Mouse (Mus musculus) ES-E14 (cell line): Measurements from ENCODE around the gene 2310009B15Rik. TPM values are rescaled to one million over a fixed set of nuclear protein-coding genes. Genes with fewer than 3 reads are reported as not detected.

Experiments used
- DNase-seq: peaks from one replicate; pipeline ENCODE4 v3.0.0-alpha.2; 2013; ENCODE audit warnings: low read depth, low spot score
- H3K27ac ChIP-seq: 2 replicates; pipeline ENCODE4 v1.5.1; 2012; ENCODE audit warnings: low read depth, mild to moderate bottlenecking, low read length, moderate library complexity, mixed read lengths; ENCODE audit not compliant: poor library complexity, insufficient read depth, severe bottlenecking
- H3K36me3 ChIP-seq: 2 replicates; pipeline ENCODE4 v1.6.1; 2012; ENCODE audit warnings: mild to moderate bottlenecking, low read length, moderate library complexity, mixed read lengths; ENCODE audit not compliant: control insufficient read depth, poor library complexity, insufficient read depth, severe bottlenecking
- H3K4me1 ChIP-seq, 2 experiments: fragments of 150-350 bp in 1 of 2; sonication (generic) in 1 of 2; 2 replicates each; pipeline ENCODE4 v1.6.1; 2012; ENCODE audit warnings: low read length in 2 of 2, mild to moderate bottlenecking in 1 of 2, mixed read lengths in 1 of 2; ENCODE audit not compliant: control insufficient read depth in 2 of 2, insufficient read depth in 2 of 2, poor library complexity in 1 of 2
- H3K4me3 ChIP-seq, 2 experiments: fragments of 150-350 bp in 1 of 2; sonication (generic) in 1 of 2; 2 replicates each; pipeline ENCODE4 v1.5.1; 2012; ENCODE audit warnings: low read length in 2 of 2, low read depth in 1 of 2, mild to moderate bottlenecking in 1 of 2, mixed read lengths in 1 of 2; ENCODE audit not compliant: insufficient read depth in 1 of 2, poor library complexity in 1 of 2, severe bottlenecking in 1 of 2
- H3K9ac ChIP-seq: 2 replicates; pipeline ENCODE4 v1.6.1; 2012; ENCODE audit warnings: low read depth, mild to moderate bottlenecking, low read length, mixed read lengths; ENCODE audit not compliant: poor library complexity, insufficient read depth, severe bottlenecking
- H3K9me3 ChIP-seq: fragments of 150-350 bp; sonication (generic); 2 replicates; pipeline ENCODE4 v1.6.1; 2012; ENCODE audit warnings: low read depth, mild to moderate bottlenecking, low read length; ENCODE audit not compliant: control insufficient read depth, insufficient read depth
- CHD2 ChIP-seq: IDR thresholded peaks from 2 replicates; pipeline ENCODE4 v1.6.1; 2014; ENCODE audit warnings: mild to moderate bottlenecking, low read depth, low read length, inconsistent platforms
- HCFC1 ChIP-seq: IDR thresholded peaks from 2 replicates; pipeline ENCODE4 v1.6.1; 2012; ENCODE audit warnings: low read length, inconsistent platforms, borderline replicate concordance; ENCODE audit not compliant: insufficient read depth
- MAFK ChIP-seq: IDR thresholded peaks from 2 replicates; pipeline ENCODE4 v1.6.1; 2014; ENCODE audit warnings: mild to moderate bottlenecking, low read depth, low read length, inconsistent platforms; ENCODE audit not compliant: insufficient read depth
- ZC3H11A ChIP-seq: IDR thresholded peaks from 2 replicates; pipeline ENCODE4 v1.6.1; 2012; ENCODE audit warnings: low read depth, mild to moderate bottlenecking, inconsistent platforms, low read length, borderline replicate concordance
- ZNF384 ChIP-seq: IDR thresholded peaks from 2 replicates; pipeline ENCODE4 v1.6.1; 2012; ENCODE audit warnings: low read depth, low read length, inconsistent platforms
- in situ Hi-C, 2 experiments: fragments of 600-800 bp; cut with MboI; formaldehyde crosslinking; loops; one replicate each; pipeline ENCODE4 v1.15.1; 2025; ENCODE audit warnings: low sequenced_read_pairs in 2 of 2, inconsistent platforms in 1 of 2; ENCODE audit not compliant: unreplicated experiment in 2 of 2
- total RNA-seq: library from RNA; depleted of rRNA; stranded (reverse); fragments of 300-350 nt; gene quantifications from 2 replicates; pipeline ENCODE4 v1.2.3, GENCODE M21; 2012

2310009B15Rik gene
- total RNA-seq, 1 experiment: 20.0 TPM

GRCm38 (mm10) chr1:138901431-138902117, 44.9 kb upstream of the 2310009B15Rik start:
- in situ Hi-C loops: no loop called here

GRCm38 (mm10) chr1:138896088-138896487, 39.4 kb upstream of the 2310009B15Rik start:
- no peak overlapping the region for H3K9ac ChIP-seq
- TF ChIP-seq ZC3H11A (no peak), ZNF384 (no peak), CHD2 (no peak), HCFC1 (no peak), MAFK (no peak)
- no peak overlapping the region for H3K27ac ChIP-seq
- no peak overlapping the region for H3K4me3 ChIP-seq
- in situ Hi-C loops: no loop called here
- H3K4me1 ChIP-seq: no peaks in the 10 kb centered on the region
- no peak for DNase-seq
- H3K36me3 ChIP-seq: no peaks in the 10 kb centered on the region
- no peaks in the 10 kb centered on the region for H3K9me3 ChIP-seq

More at GRCm38 (mm10) chr1:138901431-138902117, 44.9 kb upstream of the 2310009B15Rik start:
- TF ChIP-seq CHD2 (no peak), ZNF384 (no peak), ZC3H11A (no peak), MAFK (no peak), HCFC1 (no peak)
- H3K9ac ChIP-seq: no peak overlapping the region
- H3K4me1 ChIP-seq: peaks cover 2% of the 10 kb centered on the region in 2 experiments; a peak in 2 of 4 replicates
- no peaks in the 10 kb centered on the region for H3K9me3 ChIP-seq
- H3K36me3 ChIP-seq: no peaks in the 10 kb centered on the region; the same call in 1 of the 2 replicates
- no peak overlapping the region; the same call in 1 of the 2 replicates for H3K27ac ChIP-seq
- DNase-seq: no peak
- H3K4me3 ChIP-seq: no peak overlapping the region

GRCm38 (mm10) chr1:138877470-138878254, 21.0 kb upstream of the 2310009B15Rik start:
- TF ChIP-seq HCFC1 (no peak), ZNF384 (no peak), ZC3H11A (no peak), MAFK (no peak), CHD2 (no peak)
- in situ Hi-C loops: no loop called here
- H3K27ac ChIP-seq: no peak overlapping the region
- H3K9me3 ChIP-seq: no peaks in the 10 kb centered on the region
- H3K4me1 ChIP-seq: no peaks in the 10 kb centered on the region
- no peak overlapping the region for H3K4me3 ChIP-seq
- H3K9ac ChIP-seq: no peak overlapping the region
- no peaks in the 10 kb centered on the region for H3K36me3 ChIP-seq
- no peak for DNase-seq

GRCm38 (mm10) chr1:138876371-138877045, 19.9 kb upstream of the 2310009B15Rik start:
- TF ChIP-seq ZNF384 (no peak), CHD2 (no peak), MAFK (no peak), HCFC1 (no peak), ZC3H11A (no peak)
- in situ Hi-C loops: no loop called here
- Histone ChIP-seq H3K9ac (no peak overlapping the region), H3K36me3 (no peaks in the 10 kb centered on the region), H3K4me1 (no peaks in the 10 kb centered on the region), H3K4me3 (no peak overlapping the region; a peak in 1 of 4 replicates), H3K27ac (no peak overlapping the region), H3K9me3 (no peaks in the 10 kb centered on the region)
- no peak for DNase-seq
